Mouse (Mus musculus) liver, embryonic 12.5 days (tissue): ENCODE results near the gene Ankrd44. TPM values are rescaled to one million over a fixed set of nuclear protein-coding genes. Genes with fewer than 3 reads are reported as not detected.
A peak's percentile ranks its signal among the peaks of the same experiment; 100 is the strongest.

ENCODE experiments used
- ATAC-seq: fragments of 200-750 bp; cut with Nextera tagmentation; 2 replicates; pipeline ENCODE4 v1.8.0; 2017; ENCODE audit warnings: moderate number of reproducible peaks, mild to moderate bottlenecking, moderate library complexity
- H3K27ac ChIP-seq: fragments of 300-500 bp; sonication (generic); 2 replicates; pipeline ENCODE4 v1.5.1; 2016; ENCODE audit warnings: mild to moderate bottlenecking
- H3K27me3 ChIP-seq: fragments of 300-500 bp; sonication (generic); replicated peaks from 2 replicates; pipeline ENCODE4 v1.6.1; 2016; ENCODE audit warnings: mild to moderate bottlenecking, moderate library complexity
- H3K36me3 ChIP-seq: fragments of 300-500 bp; sonication (generic); 2 replicates; pipeline ENCODE4 v1.6.1; 2016; ENCODE audit warnings: mild to moderate bottlenecking, moderate library complexity
- H3K4me1 ChIP-seq: fragments of 300-500 bp; sonication (generic); 2 replicates; pipeline ENCODE4 v1.6.1; 2016
- H3K4me2 ChIP-seq: fragments of 300-500 bp; sonication (generic); 2 replicates; pipeline ENCODE4 v1.6.1; 2016; ENCODE audit warnings: mild to moderate bottlenecking, moderate library complexity
- H3K4me3 ChIP-seq: fragments of 300-500 bp; sonication (generic); 2 replicates; pipeline ENCODE4 v1.5.1; 2016; ENCODE audit warnings: mild to moderate bottlenecking, moderate library complexity
- H3K9ac ChIP-seq: fragments of 300-500 bp; sonication (generic); 2 replicates; pipeline ENCODE4 v1.6.1; 2016; ENCODE audit warnings: mild to moderate bottlenecking, moderate library complexity
- H3K9me3 ChIP-seq: fragments of 300-500 bp; sonication (generic); replicated peaks from 2 replicates; pipeline ENCODE4 v1.6.1; 2016; ENCODE audit warnings: mild to moderate bottlenecking, moderate library complexity
- WGBS: fragments of 180-500 bp; shearing (Covaris S2); methylation state at CpG from one replicate; pipeline ENCODE4 v1.1.7; 2016; ENCODE audit not compliant: insufficient replicate concordance; 5-methylcytosine and 5-hydroxymethylcytosine counted together
- polyA plus RNA-seq: library from polyadenylated mRNA; unstranded; fragments of >200 nt; fragmentation: Nextera tagmentation; extraction: Ambion mirVana; gene quantifications from 2 replicates; pipeline ENCODE4 v1.2.1, GENCODE M21; 2016

The Ankrd44 gene
- polyA plus RNA-seq, 1 experiment from 2014 or later = 4.5 TPM

- no peak for ATAC-seq
- 13% methylated on average over 3 of the region's 3 CpGs for WGBS
- Histone ChIP-seq H3K27me3 (no peaks in the 10 kb centered on the region), H3K4me3 (no peak overlapping the region), H3K4me2 (no peak overlapping the region), H3K4me1 (no peaks in the 10 kb centered on the region), H3K9ac (no peak overlapping the region), H3K27ac (no peak overlapping the region), H3K36me3 (no peaks in the 10 kb centered on the region), H3K9me3 (no peaks in the 10 kb centered on the region)
Measured at GRCm38 (mm10) chr1:54706621-54707020, 219.6 kb downstream of the Ankrd44 start.

- Histone ChIP-seq H3K27ac (no peak overlapping the region), H3K4me3 (no peak overlapping the region), H3K4me2 (no peak overlapping the region), H3K36me3 (no peaks in the 10 kb centered on the region), H3K27me3 (no peaks in the 10 kb centered on the region), H3K9ac (no peak overlapping the region), H3K9me3 (no peaks in the 10 kb centered on the region), H3K4me1 (no peaks in the 10 kb centered on the region)
- ATAC-seq = no peak
- 61% methylated on average over 1 of the region's 1 CpGs for WGBS
Measured at GRCm38 (mm10) chr1:54703466-54703865, 222.7 kb downstream of the Ankrd44 start.

GRCm38 (mm10) chr1:54702918-54703317, 223.3 kb downstream of the Ankrd44 start:
- Histone ChIP-seq H3K9me3 (no peaks in the 10 kb centered on the region), H3K4me2 (no peak overlapping the region), H3K4me3 (no peak overlapping the region), H3K36me3 (no peaks in the 10 kb centered on the region), H3K27ac (no peak overlapping the region), H3K9ac (no peak overlapping the region), H3K27me3 (no peaks in the 10 kb centered on the region), H3K4me1 (no peaks in the 10 kb centered on the region)
- no peak for ATAC-seq

GRCm38 (mm10) chr1:54695396-54695795, 230.8 kb downstream of the Ankrd44 start:
- no peaks in the 10 kb centered on the region for H3K27me3 ChIP-seq
- no peak overlapping the region for H3K4me2 ChIP-seq
- H3K9ac ChIP-seq = no peak overlapping the region
- ATAC-seq = no peak
- H3K4me1 ChIP-seq = peaks cover 7% of the 10 kb centered on the region; the same call in 1 of the 2 replicates
- whole genome bisulfite sequencing = 75% methylated on average over 3 of the region's 3 CpGs
- no peak overlapping the region for H3K27ac ChIP-seq
- no peaks in the 10 kb centered on the region for H3K36me3 ChIP-seq
- no peaks in the 10 kb centered on the region for H3K9me3 ChIP-seq
- H3K4me3 ChIP-seq = no peak overlapping the region

- Histone ChIP-seq H3K4me2 (no peak overlapping the region), H3K27me3 (no peaks in the 10 kb centered on the region), H3K36me3 (no peaks in the 10 kb centered on the region), H3K9ac (no peak overlapping the region), H3K4me1 (peaks cover 9% of the 10 kb centered on the region; the same call in 1 of the 2 replicates), H3K27ac (no peak overlapping the region), H3K4me3 (no peak overlapping the region), H3K9me3 (no peaks in the 10 kb centered on the region)
- no peak for ATAC-seq
Measured at GRCm38 (mm10) chr1:54691824-54692223, 234.4 kb downstream of the Ankrd44 start.

GRCm38 (mm10) chr1:54690291-54690965, 235.8 kb downstream of the Ankrd44 start:
- Histone ChIP-seq H3K9ac (no peak overlapping the region), H3K4me3 (no peak overlapping the region), H3K27ac (no peak overlapping the region), H3K27me3 (no peaks in the 10 kb centered on the region), H3K36me3 (no peaks in the 10 kb centered on the region), H3K4me2 (peak overlapping the region; percentile 18), H3K9me3 (no peaks in the 10 kb centered on the region), H3K4me1 (peaks cover 9% of the 10 kb centered on the region; the same call in 1 of the 2 replicates)
- peak; percentile 49; the same call in 1 of the 2 replicates for ATAC-seq
- 13% methylated on average over 13 of the region's 13 CpGs for WGBS

- no peak overlapping the region for H3K4me2 ChIP-seq
- ATAC-seq = no peak
Measured at GRCm38 (mm10) chr1:54688441-54688840, 237.7 kb downstream of the Ankrd44 start.

GRCm38 (mm10) chr1:54684316-54684715, 241.9 kb downstream of the Ankrd44 start:
- H3K4me3 ChIP-seq = no peak overlapping the region
- no peak overlapping the region for H3K4me2 ChIP-seq
- no peaks in the 10 kb centered on the region for H3K4me1 ChIP-seq
- H3K9ac ChIP-seq = no peak overlapping the region
- no peak for ATAC-seq
- H3K27ac ChIP-seq = no peak overlapping the region
- no peaks in the 10 kb centered on the region for H3K27me3 ChIP-seq
- no peaks in the 10 kb centered on the region for H3K9me3 ChIP-seq
- H3K36me3 ChIP-seq = no peaks in the 10 kb centered on the region
- WGBS = 58% methylated on average over 4 of the region's 4 CpGs

More at GRCm38 (mm10) chr1:54688441-54688840, 237.7 kb downstream of the Ankrd44 start:
- 88% methylated on average over 3 of the region's 3 CpGs for whole genome bisulfite sequencing
- no peak overlapping the region for H3K27ac ChIP-seq
- H3K4me3 ChIP-seq = no peak overlapping the region
- H3K27me3 ChIP-seq = no peaks in the 10 kb centered on the region
- peaks cover 9% of the 10 kb centered on the region; the same call in 1 of the 2 replicates for H3K4me1 ChIP-seq
- H3K9ac ChIP-seq = no peak overlapping the region
- no peaks in the 10 kb centered on the region for H3K9me3 ChIP-seq
- no peaks in the 10 kb centered on the region for H3K36me3 ChIP-seq

- no peaks in the 10 kb centered on the region for H3K4me1 ChIP-seq
- no peaks in the 10 kb centered on the region for H3K36me3 ChIP-seq
- H3K27ac ChIP-seq = no peak overlapping the region
- no peak overlapping the region for H3K9ac ChIP-seq
- no peak overlapping the region for H3K4me3 ChIP-seq
- 73% methylated on average over 1 of the region's 1 CpGs for WGBS
- no peaks in the 10 kb centered on the region for H3K9me3 ChIP-seq
- no peaks in the 10 kb centered on the region for H3K27me3 ChIP-seq
- ATAC-seq = no peak
- H3K4me2 ChIP-seq = no peak overlapping the region
Measured at GRCm38 (mm10) chr1:54679556-54679955, 246.6 kb downstream of the Ankrd44 start.

GRCm38 (mm10) chr1:54678037-54678436, 248.2 kb downstream of the Ankrd44 start:
- no peak overlapping the region for H3K27ac ChIP-seq
- H3K9me3 ChIP-seq = no peaks in the 10 kb centered on the region
- no peaks in the 10 kb centered on the region for H3K27me3 ChIP-seq
- no peaks in the 10 kb centered on the region for H3K36me3 ChIP-seq
- no peak overlapping the region for H3K9ac ChIP-seq
- H3K4me1 ChIP-seq = no peaks in the 10 kb centered on the region
- no peak overlapping the region for H3K4me3 ChIP-seq
- ATAC-seq = no peak
- H3K4me2 ChIP-seq = no peak overlapping the region
- WGBS = 60% methylated on average over 1 of the region's 1 CpGs

GRCm38 (mm10) chr1:54675478-54675877, 250.7 kb downstream of the Ankrd44 start:
- Histone ChIP-seq H3K27me3 (no peaks in the 10 kb centered on the region), H3K9me3 (no peaks in the 10 kb centered on the region), H3K27ac (no peak overlapping the region), H3K4me1 (no peaks in the 10 kb centered on the region), H3K36me3 (no peaks in the 10 kb centered on the region), H3K4me2 (no peak overlapping the region), H3K4me3 (no peak overlapping the region), H3K9ac (no peak overlapping the region)
- no peak for ATAC-seq
- WGBS = 71% methylated on average over 5 of the region's 5 CpGs

GRCm38 (mm10) chr1:54667991-54668390, 258.2 kb downstream of the Ankrd44 start:
- Histone ChIP-seq H3K4me2 (no peak overlapping the region), H3K9me3 (no peaks in the 10 kb centered on the region), H3K9ac (no peak overlapping the region), H3K4me3 (no peak overlapping the region), H3K27ac (no peak overlapping the region), H3K27me3 (no peaks in the 10 kb centered on the region), H3K4me1 (no peaks in the 10 kb centered on the region), H3K36me3 (no peaks in the 10 kb centered on the region)
- no peak for ATAC-seq
- WGBS = 57% methylated on average over 2 of the region's 2 CpGs
